Mouse (Mus musculus): Measurements from ENCODE around the gene Ifna12. TPM values are rescaled to one million over a fixed set of nuclear protein-coding genes. Genes with fewer than 3 reads are reported as not detected.
"Not testable (repeated sequence)": the region's sequence is repeated elsewhere in the genome, so short reads cannot be mapped to it uniquely, and the experiment has no call there.

Gene Ifna12
- polyA plus RNA-seq, 1 experiment from 2014 or later: not detected

DNA sequence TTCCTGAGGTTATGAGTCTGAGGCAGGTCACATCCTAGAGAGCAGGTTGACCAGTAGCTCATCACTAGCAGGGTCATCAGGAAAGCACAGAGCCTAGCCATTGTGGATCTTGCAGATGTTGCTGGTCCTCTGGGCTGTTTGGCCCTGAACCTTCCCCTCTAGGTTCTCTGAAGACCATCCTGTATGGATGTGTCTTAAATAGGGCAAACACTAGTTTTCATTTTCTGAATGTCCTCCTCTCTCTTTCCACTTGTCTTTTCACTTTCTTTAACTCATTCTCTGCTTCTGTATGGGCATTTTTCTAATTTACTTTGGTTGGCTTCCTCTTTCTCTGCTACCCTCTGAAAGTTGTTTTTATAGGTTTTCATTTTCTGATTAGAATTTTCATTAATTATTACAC is 45.0 kb downstream of the Ifna12 start, which contains the start of gene Ifna15:
Gene Ifna15 (minus strand): TSS at position 101 of the 400 bp plus-strand sequence.
- not testable (repeated sequence) for H3K9me3 ChIP-seq (replicated peaks; ENCODE audit: control insufficient read depth, low read length); H3K9ac ChIP-seq (ENCODE audit: low read length); H3K4me1 ChIP-seq (ENCODE audit: control insufficient read depth, insufficient read depth, low read length); H3K4me2 ChIP-seq (ENCODE audit: low read length); H3K27ac ChIP-seq (ENCODE audit: low read depth, low read length); DNase-seq (ENCODE audit: low spot score); H3K27me3 ChIP-seq (replicated peaks; ENCODE audit: control insufficient read depth, insufficient read depth, low read length); H3K4me3 ChIP-seq (ENCODE audit: low read depth, low read length); H3K36me3 ChIP-seq (ENCODE audit: control insufficient read depth, insufficient read depth, low read length); ATAC-seq

Other genes with a start within 250 kb of the Ifna12 start
- 3.6 and 4.0 TPM in 2 replicates for gene Hacd4, start 164.4 kb downstream of the Ifna12 start, polyA plus RNA-seq (2014; fragmentation: Nextera tagmentation; extraction: Ambion mirVana)
- not detected in 2 replicates for gene Ifnb1, start 80.6 kb downstream of the Ifna12 start, polyA plus RNA-seq (2014; fragmentation: Nextera tagmentation; extraction: Ambion mirVana)
- gene Ifna15, start 45.1 kb downstream of the Ifna12 start, polyA plus RNA-seq (2014; fragmentation: Nextera tagmentation; extraction: Ambion mirVana): not detected in 2 replicates
- gene Ifna14, start 31.6 kb downstream of the Ifna12 start, polyA plus RNA-seq (2014; fragmentation: Nextera tagmentation; extraction: Ambion mirVana): not detected in 2 replicates
- gene Ifna9, start 11.0 kb downstream of the Ifna12 start, polyA plus RNA-seq (2014; fragmentation: Nextera tagmentation; extraction: Ambion mirVana): not detected in 2 replicates
- gene C87499, start 31.0 kb upstream of the Ifna12 start, polyA plus RNA-seq (2014; fragmentation: Nextera tagmentation; extraction: Ambion mirVana): not detected in 2 replicates
- not detected in 2 replicates for gene Ifna13, start 41.1 kb upstream of the Ifna12 start, polyA plus RNA-seq (2014; fragmentation: Nextera tagmentation; extraction: Ambion mirVana)
- gene Ifna16, start 73.5 kb upstream of the Ifna12 start, polyA plus RNA-seq (2014; fragmentation: Nextera tagmentation; extraction: Ambion mirVana): not detected in 2 replicates
- not detected in 2 replicates for gene Ifna2, start 80.5 kb upstream of the Ifna12 start, polyA plus RNA-seq (2014; fragmentation: Nextera tagmentation; extraction: Ambion mirVana)
- not detected in 2 replicates for gene Ifnab, start 88.0 kb upstream of the Ifna12 start, polyA plus RNA-seq (2014; fragmentation: Nextera tagmentation; extraction: Ambion mirVana)
- 2.0 and 2.3 TPM in 2 replicates for gene Gm26566, start 118.4 kb upstream of the Ifna12 start, polyA plus RNA-seq (2014; fragmentation: Nextera tagmentation; extraction: Ambion mirVana)
- gene Klhl9, start 119.1 kb upstream of the Ifna12 start, polyA plus RNA-seq (2014; fragmentation: Nextera tagmentation; extraction: Ambion mirVana): 145 and 154 TPM in 2 replicates
- gene Gm13271, start 151.5 kb upstream of the Ifna12 start, polyA plus RNA-seq (2014; fragmentation: Nextera tagmentation; extraction: Ambion mirVana): not detected in 2 replicates
- gene Gm13283, start 156.7 kb upstream of the Ifna12 start, polyA plus RNA-seq (2014; fragmentation: Nextera tagmentation; extraction: Ambion mirVana): not detected in 2 replicates
- gene Gm13290, start 170.5 kb upstream of the Ifna12 start, polyA plus RNA-seq (2014; fragmentation: Nextera tagmentation; extraction: Ambion mirVana): not detected in 2 replicates
- gene Gm13289, start 173.5 kb upstream of the Ifna12 start, polyA plus RNA-seq (2014; fragmentation: Nextera tagmentation; extraction: Ambion mirVana): not detected in 2 replicates
- gene Gm13272, start 176.5 kb upstream of the Ifna12 start, polyA plus RNA-seq (2014; fragmentation: Nextera tagmentation; extraction: Ambion mirVana): not detected in 2 replicates
- not detected in 2 replicates for gene Ifnz, start 178.8 kb upstream of the Ifna12 start, polyA plus RNA-seq (2014; fragmentation: Nextera tagmentation; extraction: Ambion mirVana)
- not detected in 2 replicates for gene Gm13276, start 182.3 kb upstream of the Ifna12 start, polyA plus RNA-seq (2014; fragmentation: Nextera tagmentation; extraction: Ambion mirVana)
- gene Gm13277, start 185.3 kb upstream of the Ifna12 start, polyA plus RNA-seq (2014; fragmentation: Nextera tagmentation; extraction: Ambion mirVana): not detected in 2 replicates
- not detected in 2 replicates for gene Gm13278, start 188.2 kb upstream of the Ifna12 start, polyA plus RNA-seq (2014; fragmentation: Nextera tagmentation; extraction: Ambion mirVana)
- gene Gm13275, start 191.1 kb upstream of the Ifna12 start, polyA plus RNA-seq (2014; fragmentation: Nextera tagmentation; extraction: Ambion mirVana): not detected in 2 replicates
- not detected in 2 replicates for gene Gm13279, start 194.0 kb upstream of the Ifna12 start, polyA plus RNA-seq (2014; fragmentation: Nextera tagmentation; extraction: Ambion mirVana)
- gene Gm13285, start 196.3 kb upstream of the Ifna12 start, polyA plus RNA-seq (2014; fragmentation: Nextera tagmentation; extraction: Ambion mirVana): 0.13 and 0.17 TPM in 2 replicates
- gene Gm13287, start 199.9 kb upstream of the Ifna12 start, polyA plus RNA-seq (2014; fragmentation: Nextera tagmentation; extraction: Ambion mirVana): not detected in 2 replicates
- not detected in 2 replicates for gene Gm13288, start 202.2 kb upstream of the Ifna12 start, polyA plus RNA-seq (2014; fragmentation: Nextera tagmentation; extraction: Ambion mirVana)
- not detected in 2 replicates for gene Ifna7, start 212.9 kb upstream of the Ifna12 start, polyA plus RNA-seq (2014; fragmentation: Nextera tagmentation; extraction: Ambion mirVana)
- not detected in 2 replicates for gene Ifna11, start 216.6 kb upstream of the Ifna12 start, polyA plus RNA-seq (2014; fragmentation: Nextera tagmentation; extraction: Ambion mirVana)
- gene Ifna6, start 224.0 kb upstream of the Ifna12 start, polyA plus RNA-seq (2014; fragmentation: Nextera tagmentation; extraction: Ambion mirVana): not detected in 2 replicates
- not detected in 2 replicates for gene Ifna5, start 232.1 kb upstream of the Ifna12 start, polyA plus RNA-seq (2014; fragmentation: Nextera tagmentation; extraction: Ambion mirVana)
- not detected in 2 replicates for gene Ifna4, start 238.5 kb upstream of the Ifna12 start, polyA plus RNA-seq (2014; fragmentation: Nextera tagmentation; extraction: Ambion mirVana)
- gene Ifna1, start 246.7 kb upstream of the Ifna12 start, polyA plus RNA-seq (2014; fragmentation: Nextera tagmentation; extraction: Ambion mirVana): not detected in 2 replicates